Mouse (Mus musculus): ENCODE data around the gene Aatk. TPM values are rescaled to one million over a fixed set of nuclear protein-coding genes. Genes with fewer than 3 reads are reported as not detected.

Aatk gene
- polyA plus RNA-seq, 2 experiments: 0.13 to 0.45 TPM

GRCm38 (mm10) chr11:120007496-120008080 lies 39.4 kb downstream of the Aatk start:
- no peak overlapping the region for H3K9ac ChIP-seq (replicated peaks)
- TF ChIP-seq CTCF (IDR thresholded peaks at IDR 0.05; ENCODE audit: low read depth) (no peak), EP300 (IDR thresholded peaks at IDR 0.05; ENCODE audit: low read depth) (no peak)
- no peak overlapping the region for H3K4me2 ChIP-seq (ENCODE audit: low read depth)
- no peak for ATAC-seq (ENCODE audit: insufficient read depth)
- no peaks in the 10 kb centered on the region for H3K36me3 ChIP-seq (replicated peaks; ENCODE audit: control insufficient read depth, insufficient read depth, low read depth)
- H3K27ac ChIP-seq: no peak overlapping the region
- no peaks in the 10 kb centered on the region for H3K4me1 ChIP-seq (replicated peaks; ENCODE audit: control insufficient read depth in 2 of 2, insufficient read depth in 2 of 2, low read length in 1 of 2)
- no peak for DNase-seq (ENCODE audit: low read depth in 3 of 3, low spot score in 3 of 3)
- no peaks in the 10 kb centered on the region for H3K9me3 ChIP-seq (ENCODE audit: control insufficient read depth, low read length)
- no peaks in the 10 kb centered on the region for H3K27me3 ChIP-seq (ENCODE audit: control insufficient read depth, insufficient read depth, low read length)
- H3K4me3 ChIP-seq (ENCODE audit: insufficient read depth in 1 of 2, low read depth in 2 of 2, low read length in 2 of 2): no peak overlapping the region
- 44% methylated on average over 4 of the region's 4 CpGs for WGBS (ENCODE audit: insufficient replicate concordance)

- no peak overlapping the region for H3K9ac ChIP-seq (replicated peaks)
- no peaks in the 10 kb centered on the region for H3K9me3 ChIP-seq (ENCODE audit: control insufficient read depth, low read length)
- H3K36me3 ChIP-seq (replicated peaks; ENCODE audit: control insufficient read depth, insufficient read depth, low read depth): no peaks in the 10 kb centered on the region
- H3K4me3 ChIP-seq (ENCODE audit: insufficient read depth in 1 of 2, low read depth in 2 of 2, low read length in 2 of 2): no peak overlapping the region
- 74% methylated on average over 18 of the region's 18 CpGs for WGBS (ENCODE audit: insufficient replicate concordance)
- ATAC-seq (ENCODE audit: insufficient read depth): no peak
- TF ChIP-seq EP300 (IDR thresholded peaks at IDR 0.05; ENCODE audit: low read depth): no peak
- TF ChIP-seq CTCF (IDR thresholded peaks at IDR 0.05; ENCODE audit: low read depth): no peak
- H3K4me1 ChIP-seq (replicated peaks; ENCODE audit: control insufficient read depth in 2 of 2, insufficient read depth in 2 of 2, low read length in 1 of 2): no peaks in the 10 kb centered on the region
- H3K4me2 ChIP-seq (ENCODE audit: low read depth): no peak overlapping the region
- H3K27ac ChIP-seq: no peak overlapping the region
- H3K27me3 ChIP-seq (ENCODE audit: control insufficient read depth, insufficient read depth, low read length): no peaks in the 10 kb centered on the region
- DNase-seq (ENCODE audit: low read depth in 3 of 3, low spot score in 3 of 3): no peak
Measured at GRCm38 (mm10) chr11:120005434-120006317, 41.3 kb downstream of the Aatk start.

GRCm38 (mm10) chr11:120002634-120003220 lies 44.2 kb downstream of the Aatk start:
- Histone ChIP-seq H3K27ac (no peak overlapping the region), H3K9ac (replicated peaks) (no peak overlapping the region), H3K4me3 (ENCODE audit: insufficient read depth in 1 of 2, low read depth in 2 of 2, low read length in 2 of 2) (no peak overlapping the region), H3K36me3 (replicated peaks; ENCODE audit: control insufficient read depth, insufficient read depth, low read depth) (no peaks in the 10 kb centered on the region), H3K4me2 (ENCODE audit: low read depth) (no peak overlapping the region), H3K9me3 (ENCODE audit: control insufficient read depth, low read length) (no peaks in the 10 kb centered on the region), H3K27me3 (ENCODE audit: control insufficient read depth, insufficient read depth, low read length) (no peaks in the 10 kb centered on the region), H3K4me1 (replicated peaks; ENCODE audit: control insufficient read depth in 2 of 2, insufficient read depth in 2 of 2, low read length in 1 of 2) (no peaks in the 10 kb centered on the region)
- WGBS (ENCODE audit: insufficient replicate concordance): 83% methylated on average over 7 of the region's 7 CpGs
- DNase-seq (ENCODE audit: low read depth in 3 of 3, low spot score in 3 of 3) (no peak), ATAC-seq (ENCODE audit: insufficient read depth) (no peak)
- TF ChIP-seq CTCF (IDR thresholded peaks at IDR 0.05; ENCODE audit: low read depth) (no peak), EP300 (IDR thresholded peaks at IDR 0.05; ENCODE audit: low read depth) (no peak)

GRCm38 (mm10) chr11:120002041-120002440 lies 44.9 kb downstream of the Aatk start:
- Histone ChIP-seq H3K4me2 (ENCODE audit: low read depth) (no peak overlapping the region), H3K4me1 (replicated peaks; ENCODE audit: control insufficient read depth in 2 of 2, insufficient read depth in 2 of 2, low read length in 1 of 2) (no peaks in the 10 kb centered on the region), H3K36me3 (replicated peaks; ENCODE audit: control insufficient read depth, insufficient read depth, low read depth) (no peaks in the 10 kb centered on the region), H3K27me3 (ENCODE audit: control insufficient read depth, insufficient read depth, low read length) (no peaks in the 10 kb centered on the region), H3K27ac (no peak overlapping the region), H3K4me3 (ENCODE audit: insufficient read depth in 1 of 2, low read depth in 2 of 2, low read length in 2 of 2) (no peak overlapping the region), H3K9ac (replicated peaks) (no peak overlapping the region), H3K9me3 (ENCODE audit: control insufficient read depth, low read length) (no peaks in the 10 kb centered on the region)
- DNase-seq (ENCODE audit: low read depth in 3 of 3, low spot score in 3 of 3) (no peak), ATAC-seq (ENCODE audit: insufficient read depth) (no peak)
- WGBS (ENCODE audit: insufficient replicate concordance): 59% methylated on average over 5 of the region's 5 CpGs
- TF ChIP-seq EP300 (IDR thresholded peaks at IDR 0.05; ENCODE audit: low read depth) (no peak), CTCF (IDR thresholded peaks at IDR 0.05; ENCODE audit: low read depth) (no peak)

- no peak overlapping the region for H3K4me2 ChIP-seq (ENCODE audit: low read depth)
- no peak for TF ChIP-seq CTCF (IDR thresholded peaks at IDR 0.05; ENCODE audit: low read depth)
- TF ChIP-seq EP300 (IDR thresholded peaks at IDR 0.05; ENCODE audit: low read depth): no peak
- 83% methylated on average over 16 of the region's 16 CpGs for WGBS (ENCODE audit: insufficient replicate concordance)
- no peak overlapping the region for H3K27ac ChIP-seq
- H3K9me3 ChIP-seq (ENCODE audit: control insufficient read depth, low read length): no peaks in the 10 kb centered on the region
- no peaks in the 10 kb centered on the region for H3K27me3 ChIP-seq (ENCODE audit: control insufficient read depth, insufficient read depth, low read length)
- no peaks in the 10 kb centered on the region for H3K4me1 ChIP-seq (replicated peaks; ENCODE audit: control insufficient read depth in 2 of 2, insufficient read depth in 2 of 2, low read length in 1 of 2)
- DNase-seq (ENCODE audit: low read depth in 3 of 3, low spot score in 3 of 3) (no peak), ATAC-seq (ENCODE audit: insufficient read depth) (no peak)
- no peak overlapping the region for H3K4me3 ChIP-seq (ENCODE audit: insufficient read depth in 1 of 2, low read depth in 2 of 2, low read length in 2 of 2)
- no peaks in the 10 kb centered on the region for H3K36me3 ChIP-seq (replicated peaks; ENCODE audit: control insufficient read depth, insufficient read depth, low read depth)
- H3K9ac ChIP-seq (replicated peaks): no peak overlapping the region
Measured at GRCm38 (mm10) chr11:119997351-119997750, 49.6 kb downstream of the Aatk start.
